Mouse (Mus musculus) bone marrow, adult 2 months (tissue): ENCODE results near the gene Pafah1b2. TPM values are rescaled to one million over a fixed set of nuclear protein-coding genes. Genes with fewer than 3 reads are reported as not detected.

Experiments
- H3K27ac ChIP-seq: fragments of 200-500 bp; 2 replicates; pipeline ENCODE4 v1.5.1; 2012; ENCODE audit warnings: low read depth, mild to moderate bottlenecking, control low read depth, inconsistent platforms, low read length; ENCODE audit not compliant: control insufficient read depth, poor library complexity, insufficient read depth
- H3K4me1 ChIP-seq: fragments of 200-500 bp; 2 replicates; pipeline ENCODE4 v1.6.1; 2011; ENCODE audit warnings: low read length; ENCODE audit not compliant: control insufficient read depth, insufficient read depth
- H3K4me3 ChIP-seq: fragments of 200-500 bp; replicated peaks from 2 replicates; pipeline ENCODE3; 2011; ENCODE audit warnings: mild to moderate bottlenecking, low read depth, low read length, control low read depth; ENCODE audit not compliant: control insufficient read depth
- CTCF ChIP-seq: fragments of 200-500 bp; IDR thresholded peaks from 2 replicates; pipeline ENCODE4 v1.5.1; 2011; ENCODE audit warnings: low read length, control low read depth; ENCODE audit not compliant: control insufficient read depth, insufficient read depth
- POLR2A ChIP-seq: fragments of 200-500 bp; IDR thresholded peaks from 2 replicates; pipeline ENCODE4 v1.6.1; 2011; ENCODE audit warnings: low read depth, mild to moderate bottlenecking, control low read depth, low read length, borderline replicate concordance; ENCODE audit not compliant: control insufficient read depth
- WGBS: fragments of 180-500 bp; shearing (Covaris S2); methylation state at CpG from one replicate; pipeline ENCODE4 v1.1.7; 2018; 5-methylcytosine and 5-hydroxymethylcytosine counted together
- polyA plus RNA-seq: library from polyadenylated mRNA; stranded (reverse); fragments of >200 nt; gene quantifications from 2 replicates; pipeline ENCODE4 v1.2.4, GENCODE M21; 2011; ENCODE audit warnings: low replicate concordance; ENCODE audit not compliant: missing spikeins, insufficient read depth, insufficient read length

Pafah1b2 gene
- polyA plus RNA-seq, 1 experiment = 14.6 TPM

DNA sequence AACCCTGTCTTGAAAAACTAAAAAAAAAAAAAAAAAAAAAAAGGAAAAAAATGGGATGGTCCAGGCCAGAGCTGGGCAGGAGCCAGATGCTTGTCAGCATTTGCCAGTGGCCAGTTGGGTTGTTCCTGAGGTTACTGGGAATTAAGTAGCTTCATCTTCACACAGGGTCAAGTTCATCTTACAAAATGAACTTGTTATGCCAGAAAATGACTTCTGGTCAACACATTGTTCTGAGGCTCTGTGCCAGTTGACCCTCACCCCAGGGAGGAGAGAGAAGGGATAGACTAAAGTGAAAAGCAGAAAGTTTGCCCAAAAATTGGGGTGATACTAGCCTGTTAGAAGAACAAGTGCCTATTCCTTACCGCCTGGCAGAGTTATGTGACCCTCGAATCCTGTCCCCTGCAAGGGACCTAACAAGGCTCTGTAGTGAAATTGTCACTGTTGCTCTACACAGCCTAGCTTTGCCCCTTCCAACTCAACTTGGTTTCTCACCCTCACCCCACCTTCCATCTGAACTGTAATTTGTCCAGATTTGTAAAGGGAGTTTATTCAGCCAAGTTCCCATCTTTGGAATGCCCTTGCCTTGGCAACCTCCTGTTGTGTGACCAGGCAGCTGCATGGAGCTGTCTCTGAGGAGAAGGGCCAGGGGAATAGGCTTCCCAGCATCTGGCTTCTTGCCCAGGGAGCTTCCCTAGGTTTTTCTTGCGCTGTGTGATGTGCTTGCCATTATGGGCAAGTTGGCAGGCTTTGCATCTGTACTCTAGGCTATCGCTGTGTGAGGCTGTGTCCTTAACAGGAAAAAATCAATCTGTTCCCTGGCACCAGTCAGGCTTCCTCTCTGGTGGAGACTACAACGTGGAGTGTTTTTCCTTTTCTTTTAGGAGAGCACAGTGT, 95.2 kb downstream of the Pafah1b2 start:
- H3K4me1 ChIP-seq = no peaks in the 10 kb centered on the region
- no peak overlapping the region for H3K27ac ChIP-seq
- no peak for TF ChIP-seq POLR2A
- no peak for TF ChIP-seq CTCF
- 86% methylated on average over 5 of the region's 5 CpGs for WGBS
- no peak overlapping the region for H3K4me3 ChIP-seq

DNA sequence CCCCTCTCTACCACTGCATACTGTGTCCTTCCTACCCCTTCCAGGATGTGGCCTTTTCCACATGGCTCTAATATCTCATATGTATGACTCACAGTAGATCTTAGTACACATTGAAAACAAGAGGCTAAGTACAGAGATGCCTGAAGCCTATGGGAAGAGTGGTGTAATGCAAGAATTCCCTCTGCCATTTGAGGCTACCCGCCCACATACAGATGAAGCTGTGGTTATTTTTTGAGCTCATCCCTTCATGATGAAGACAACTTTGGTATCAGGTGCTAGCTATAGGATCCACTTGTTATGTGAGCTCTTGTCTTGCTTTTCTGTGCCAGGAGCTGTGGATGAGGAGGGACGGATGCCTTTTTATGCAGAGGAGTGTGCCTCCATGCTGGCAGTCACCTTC, 96.8 kb downstream of the Pafah1b2 start:
- no peaks in the 10 kb centered on the region for H3K4me1 ChIP-seq
- no peak overlapping the region for H3K4me3 ChIP-seq
- TF ChIP-seq CTCF = no peak
- no peak for TF ChIP-seq POLR2A
- 79% methylated on average over 2 of the region's 2 CpGs for WGBS
- no peak overlapping the region for H3K27ac ChIP-seq

Other genes starting within 250 kb of the Pafah1b2 start
- gene Cep164, start 184.0 kb downstream of the Pafah1b2 start, polyA plus RNA-seq = 21.4 and 33.7 TPM in 2 replicates
- gene Bace1, start 174.1 kb downstream of the Pafah1b2 start, polyA plus RNA-seq = 4.9 and 5.3 TPM in 2 replicates
- 10.1 and 24.5 TPM in 2 replicates for gene Pcsk7, start 106.2 kb downstream of the Pafah1b2 start, polyA plus RNA-seq
- 27.9 and 30.3 TPM in 2 replicates for gene Rnf214, start 105.8 kb downstream of the Pafah1b2 start, polyA plus RNA-seq
- 2.3 and 22.2 TPM in 2 replicates for gene Tagln, start 76.6 kb downstream of the Pafah1b2 start, polyA plus RNA-seq
- 30.9 and 68.0 TPM in 2 replicates for gene Sidt2, start 57.4 kb downstream of the Pafah1b2 start, polyA plus RNA-seq
- 9.2 and 19.0 TPM in 2 replicates for gene Sik3, start 130 bp upstream of the Pafah1b2 start, polyA plus RNA-seq
- 18.0 and 44.4 TPM in 2 replicates for gene Apoa1, start 215.9 kb upstream of the Pafah1b2 start, polyA plus RNA-seq
- 15.5 and 47.2 TPM in 2 replicates for gene Apoc3, start 222.9 kb upstream of the Pafah1b2 start, polyA plus RNA-seq
- gene Apoa4, start 228.0 kb upstream of the Pafah1b2 start, polyA plus RNA-seq = not detected in 2 replicates